Mouse (Mus musculus) lung, postnatal 0 days (tissue): ENCODE results near the gene Pcsk6. TPM values are rescaled to one million over a fixed set of nuclear protein-coding genes. Genes with fewer than 3 reads are reported as not detected.

Source experiments
- ATAC-seq: fragments of 200-750 bp; cut with Nextera tagmentation; 2 replicates; pipeline ENCODE4 v1.8.0; 2017; ENCODE audit warnings: moderate library complexity
- DNase-seq: peaks from one replicate; pipeline ENCODE4 v3.0.0-alpha.2; 2016; ENCODE audit warnings: low spot score
- H3K27ac ChIP-seq: fragments of 300-500 bp; sonication (generic); 2 replicates; pipeline ENCODE4 v1.5.1; 2014; ENCODE audit warnings: antibody characterized with exemption, mild to moderate bottlenecking, low read length, mixed read lengths
- H3K27me3 ChIP-seq: fragments of 300-500 bp; sonication (generic); replicated peaks from 2 replicates; pipeline ENCODE4 v1.6.1; 2014; ENCODE audit warnings: low read length, mixed read lengths; ENCODE audit not compliant: insufficient read depth
- H3K36me3 ChIP-seq: fragments of 300-500 bp; sonication (generic); 2 replicates; pipeline ENCODE4 v1.6.1; 2014; ENCODE audit warnings: low read length, mixed read lengths; ENCODE audit not compliant: insufficient read depth
- H3K4me1 ChIP-seq: fragments of 300-500 bp; sonication (generic); 2 replicates; pipeline ENCODE4 v1.6.1; 2014; ENCODE audit warnings: antibody characterized with exemption, low read depth, low read length, mixed read lengths; ENCODE audit not compliant: insufficient read depth
- H3K4me2 ChIP-seq: fragments of 300-500 bp; sonication (generic); replicated peaks from 2 replicates; pipeline ENCODE4 v1.6.1; 2014; ENCODE audit warnings: low read depth, mild to moderate bottlenecking, low read length, moderate library complexity, mixed read lengths
- H3K4me3 ChIP-seq: fragments of 300-500 bp; sonication (generic); 2 replicates; pipeline ENCODE4 v1.5.1; 2014; ENCODE audit warnings: low read depth, low read length
- H3K9ac ChIP-seq: fragments of 300-500 bp; sonication (generic); replicated peaks from 2 replicates; pipeline ENCODE4 v1.6.1; 2014; ENCODE audit warnings: low read depth, mild to moderate bottlenecking
- H3K9me3 ChIP-seq: fragments of 300-500 bp; sonication (generic); 2 replicates; pipeline ENCODE4 v1.6.1; 2016; ENCODE audit warnings: low read length, mixed read lengths
- CTCF ChIP-seq: IDR thresholded peaks from 2 replicates; pipeline ENCODE4 v1.5.1; 2016; ENCODE audit warnings: antibody characterized with exemption, mild to moderate bottlenecking
- EP300 ChIP-seq: IDR thresholded peaks from 2 replicates; pipeline ENCODE4 v1.6.1; 2016; ENCODE audit warnings: antibody characterized with exemption, mild to moderate bottlenecking, control low read depth
- WGBS: fragments of 180-500 bp; shearing (Covaris S2); extraction: QIAGEN DNeasy Blood & Tissue Kit; methylation state at CpG from one replicate; pipeline ENCODE4 v1.1.7; 2014; 5-methylcytosine and 5-hydroxymethylcytosine counted together
- polyA plus RNA-seq: library from polyadenylated mRNA; unstranded; fragments of >200 nt; fragmentation: Nextera tagmentation; extraction: Ambion mirVana; gene quantifications from 2 replicates; pipeline ENCODE4 v1.2.1, GENCODE M21; 2015

Gene Pcsk6
- polyA plus RNA-seq, 1 experiment from 2014 or later, result 1.4 TPM

- 77% methylated on average over 6 of the region's 6 CpGs for WGBS
- no peak for TF ChIP-seq CTCF
- TF ChIP-seq EP300, result no peak
Observed at GRCm38 (mm10) chr7:65903456-65903855, 41.9 kb downstream of the Pcsk6 start.

GRCm38 (mm10) chr7:65906528-65907272, 45.2 kb downstream of the Pcsk6 start:
- 65% methylated on average over 9 of the region's 9 CpGs for WGBS
- H3K9me3 ChIP-seq, result no peaks in the 10 kb centered on the region

More at GRCm38 (mm10) chr7:65903456-65903855, 41.9 kb downstream of the Pcsk6 start:
- no peak overlapping the region for H3K4me2 ChIP-seq
- no peak overlapping the region for H3K9ac ChIP-seq
- no peak overlapping the region for H3K4me3 ChIP-seq
- H3K27me3 ChIP-seq, result no peaks in the 10 kb centered on the region
- DNase-seq (no peak), ATAC-seq (no peak)
- no peaks in the 10 kb centered on the region for H3K4me1 ChIP-seq
- no peak overlapping the region for H3K27ac ChIP-seq
- H3K36me3 ChIP-seq, result no peaks in the 10 kb centered on the region
- H3K9me3 ChIP-seq, result no peaks in the 10 kb centered on the region

GRCm38 (mm10) chr7:65909343-65910127, 48.0 kb downstream of the Pcsk6 start:
- DNase-seq, result no peak
- no peaks in the 10 kb centered on the region for H3K27me3 ChIP-seq
- H3K9ac ChIP-seq, result no peak overlapping the region
- H3K9me3 ChIP-seq, result no peaks in the 10 kb centered on the region
- no peaks in the 10 kb centered on the region for H3K4me1 ChIP-seq
- no peaks in the 10 kb centered on the region for H3K36me3 ChIP-seq
- H3K4me3 ChIP-seq, result no peak overlapping the region
- no peak overlapping the region for H3K4me2 ChIP-seq
- no peak for ATAC-seq
- H3K27ac ChIP-seq, result no peak overlapping the region
- WGBS, result 43% methylated on average over 12 of the region's 12 CpGs
- no peak for TF ChIP-seq CTCF
- no peak for TF ChIP-seq EP300

More at GRCm38 (mm10) chr7:65906528-65907272, 45.2 kb downstream of the Pcsk6 start:
- no peaks in the 10 kb centered on the region for H3K4me1 ChIP-seq
- H3K27ac ChIP-seq, result no peak overlapping the region
- no peaks in the 10 kb centered on the region for H3K36me3 ChIP-seq
- H3K9ac ChIP-seq, result no peak overlapping the region
- TF ChIP-seq CTCF, result no peak
- TF ChIP-seq EP300, result no peak
- ATAC-seq (no peak), DNase-seq (peak; percentile 38)
- H3K4me3 ChIP-seq, result no peak overlapping the region
- H3K27me3 ChIP-seq, result no peaks in the 10 kb centered on the region
- no peak overlapping the region for H3K4me2 ChIP-seq

- Histone ChIP-seq H3K4me1 (no peaks in the 10 kb centered on the region), H3K4me2 (no peak overlapping the region), H3K9me3 (no peaks in the 10 kb centered on the region), H3K27ac (no peak overlapping the region), H3K27me3 (no peaks in the 10 kb centered on the region), H3K4me3 (no peak overlapping the region), H3K9ac (no peak overlapping the region), H3K36me3 (no peaks in the 10 kb centered on the region)
- DNase-seq (no peak), ATAC-seq (no peak)
- TF ChIP-seq EP300, result no peak
- no peak for TF ChIP-seq CTCF
- WGBS, result 65% methylated on average over 3 of the region's 3 CpGs
Observed at GRCm38 (mm10) chr7:65913088-65913610, 51.6 kb downstream of the Pcsk6 start.

- ATAC-seq (no peak), DNase-seq (no peak)
- H3K4me2 ChIP-seq, result no peak overlapping the region
- no peaks in the 10 kb centered on the region for H3K27me3 ChIP-seq
- H3K27ac ChIP-seq, result no peak overlapping the region
- no peaks in the 10 kb centered on the region for H3K9me3 ChIP-seq
- TF ChIP-seq CTCF, result no peak
- TF ChIP-seq EP300, result no peak
- no peaks in the 10 kb centered on the region for H3K4me1 ChIP-seq
- H3K36me3 ChIP-seq, result no peaks in the 10 kb centered on the region
- H3K4me3 ChIP-seq, result no peak overlapping the region
- H3K9ac ChIP-seq, result no peak overlapping the region
- WGBS, result 42% methylated on average over 11 of the region's 11 CpGs
Observed at GRCm38 (mm10) chr7:65914761-65915301, 53.3 kb downstream of the Pcsk6 start.

- DNase-seq, result no peak
- Histone ChIP-seq H3K9me3 (no peaks in the 10 kb centered on the region), H3K27ac (no peak overlapping the region), H3K27me3 (no peaks in the 10 kb centered on the region), H3K9ac (no peak overlapping the region), H3K4me1 (no peaks in the 10 kb centered on the region), H3K4me2 (no peak overlapping the region), H3K36me3 (no peaks in the 10 kb centered on the region), H3K4me3 (no peak overlapping the region)
- TF ChIP-seq CTCF (no peak), EP300 (no peak)
- 89% methylated on average over 7 of the region's 7 CpGs for WGBS
- no peak for ATAC-seq
Observed at GRCm38 (mm10) chr7:65915821-65916220, 54.3 kb downstream of the Pcsk6 start.
